Mouse (Mus musculus): ENCODE measurements around the gene Actl7b. TPM values are rescaled to one million over a fixed set of nuclear protein-coding genes. Genes with fewer than 3 reads are reported as not detected.

Gene Actl7b
- total RNA-seq (2023), result 0.91 TPM

DNA sequence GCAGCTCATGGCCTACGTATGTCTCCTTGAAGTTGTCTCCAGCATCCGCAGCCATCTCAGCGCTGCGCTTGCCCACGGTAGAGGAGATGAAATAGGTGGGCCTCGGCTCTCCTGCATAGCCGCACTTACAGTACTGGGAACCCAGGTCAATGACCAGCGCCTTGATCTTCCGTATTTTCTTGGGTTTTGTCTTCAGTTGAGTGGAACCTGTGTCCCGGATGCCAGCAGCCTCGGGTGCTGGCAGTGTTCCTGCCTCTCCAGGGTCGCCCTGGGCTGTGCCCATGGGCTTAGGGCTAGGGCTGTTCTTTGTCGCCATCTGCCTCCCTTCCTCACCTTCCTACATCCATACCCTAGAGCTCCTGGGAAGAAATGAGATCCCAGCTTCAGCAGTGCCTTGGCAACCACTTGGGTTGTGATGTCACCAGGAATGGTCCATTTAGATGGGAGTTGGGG, at the start of gene Actl7b:
Gene Actl7b (minus strand): TSS at position 403 of the 453 bp plus-strand sequence.

DNA sequence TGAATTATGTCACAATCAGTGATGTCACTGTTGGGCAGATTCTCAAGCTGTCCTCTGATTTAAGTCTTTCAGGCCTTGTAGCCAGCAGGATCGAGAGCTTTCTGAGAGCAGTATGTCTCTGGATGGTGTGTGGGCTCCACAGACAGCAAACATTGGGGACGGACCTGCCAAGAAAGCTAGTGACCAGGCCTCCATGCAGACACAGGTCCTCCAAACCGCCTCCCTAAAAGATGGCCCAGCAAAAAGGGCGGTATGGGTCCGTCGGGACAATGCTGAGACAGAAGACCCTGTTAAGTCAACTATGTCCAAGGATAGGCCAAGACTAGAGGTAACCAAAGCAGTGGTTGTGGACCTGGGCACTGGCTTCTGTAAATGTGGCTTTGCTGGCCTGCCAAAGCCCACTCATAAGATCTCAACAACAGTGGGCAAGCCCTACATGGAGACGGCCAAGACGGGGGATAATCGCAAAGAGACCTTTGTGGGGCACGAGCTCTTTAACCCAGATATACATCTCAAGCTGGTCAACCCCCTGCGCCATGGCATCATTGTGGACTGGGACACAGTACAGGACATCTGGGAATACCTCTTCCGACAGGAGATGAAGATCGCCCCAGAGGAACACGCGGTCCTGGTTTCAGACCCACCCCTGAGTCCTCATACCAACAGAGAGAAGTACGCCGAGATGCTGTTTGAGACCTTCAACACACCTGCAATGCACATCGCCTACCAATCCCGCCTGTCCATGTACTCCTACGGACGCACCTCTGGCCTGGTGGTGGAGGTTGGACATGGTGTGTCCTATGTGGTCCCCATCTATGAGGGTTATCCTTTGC, 2.3 kb upstream of the Actl7b start, which contains the start of gene Actl7a:
Gene Actl7a (plus strand): TSS at position 51 of the 833 bp plus-strand sequence.

DNA sequence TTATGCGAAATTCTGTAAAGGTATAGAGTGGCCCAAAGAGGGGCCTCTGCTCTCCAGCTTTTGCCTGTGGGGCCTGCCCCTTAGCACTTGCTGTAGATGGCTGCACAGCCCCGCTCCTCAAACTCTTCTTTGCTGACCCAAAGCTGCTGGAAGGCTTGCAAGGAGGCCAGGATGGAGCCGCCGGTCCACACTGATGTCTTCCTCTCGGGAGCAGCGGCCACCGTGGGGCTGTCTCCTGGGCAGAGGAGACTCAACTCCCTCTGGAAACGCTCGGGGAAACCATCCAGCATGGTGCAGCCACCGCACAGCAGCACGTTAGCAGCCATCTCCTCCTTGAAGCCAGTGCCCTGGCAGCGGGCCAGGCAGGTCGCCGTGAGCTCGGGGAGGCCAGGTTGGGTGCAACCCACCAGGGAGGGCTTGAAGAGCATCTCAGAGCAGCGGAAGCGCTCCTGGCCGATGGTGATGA, 1.2 kb downstream of the Actl7b start, which contains the start of gene Gm26657:
Gene Gm26657 (plus strand): TSS at position 51 of the 466 bp plus-strand sequence.

Other genes starting within 250 kb of the Actl7b start
- not detected for gene Gm26657, start 1.4 kb downstream of the Actl7b start, total RNA-seq (2023)
- not detected for gene Actl7a, start 2.0 kb upstream of the Actl7b start, total RNA-seq (2023)
- 42.6 TPM for gene Elp1, start 60.9 kb upstream of the Actl7b start, total RNA-seq (2023)
- 15.7 TPM for gene Fam206a, start 60.9 kb upstream of the Actl7b start, total RNA-seq (2023)
- 3.4 TPM for gene Ctnnal1, start 123.7 kb upstream of the Actl7b start, total RNA-seq (2023)
- gene Tmem245, start 206.0 kb upstream of the Actl7b start, total RNA-seq (2023), result 33.2 TPM
- not detected for gene Frrs1l, start 248.9 kb upstream of the Actl7b start, total RNA-seq (2023)